Mouse (Mus musculus): Measurements from ENCODE around the gene Dohh. TPM values are rescaled to one million over a fixed set of nuclear protein-coding genes. Genes with fewer than 3 reads are reported as not detected.

Dohh gene
- polyA plus RNA-seq, 1 experiment: 114 TPM

DNA sequence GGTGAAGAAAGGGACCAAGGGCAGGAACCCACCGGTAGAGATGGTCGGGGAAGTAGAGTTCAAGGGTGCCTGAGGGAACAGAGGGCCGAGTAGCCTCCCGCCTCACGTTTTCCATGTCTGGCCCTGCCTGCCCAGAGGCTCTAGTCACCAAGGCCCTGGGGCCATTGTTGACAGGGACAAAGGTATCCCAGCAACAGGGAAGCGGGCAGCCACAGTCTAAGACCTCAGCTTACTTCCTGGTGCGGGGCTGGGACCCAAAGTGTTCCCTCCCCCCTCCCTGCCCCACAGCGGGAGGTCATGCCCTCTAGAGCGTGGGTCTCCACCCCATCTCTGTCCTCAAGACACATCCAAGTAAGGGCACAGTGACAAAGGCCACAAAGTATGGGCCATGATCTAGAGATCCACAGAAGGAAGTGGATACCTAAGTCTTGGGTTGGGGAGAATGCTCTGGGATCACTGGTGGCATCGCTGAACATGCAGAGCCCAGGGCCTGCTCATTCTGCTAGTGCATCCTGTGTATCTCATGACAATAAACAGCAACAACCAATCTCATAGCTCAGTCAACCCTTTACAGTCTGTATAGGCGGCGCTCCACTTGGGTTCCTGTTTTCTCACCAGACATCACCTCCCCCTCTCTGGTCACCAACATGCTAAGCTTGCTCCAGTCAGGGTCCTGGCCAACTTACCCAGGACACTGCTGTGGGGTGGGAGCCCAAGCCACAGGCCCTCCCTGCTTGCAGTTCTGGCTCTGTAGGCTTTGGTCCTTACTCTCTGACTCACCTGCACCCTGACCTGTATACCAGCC lies 18.4 kb upstream of the Dohh start, which contains the start of gene 4930404N11Rik:
TSS of gene 4930404N11Rik (minus strand) at position 145 of the 805 bp plus-strand sequence.
- peaks cover 81% of the 10 kb centered on the region for H3K4me1 ChIP-seq
- no peaks in the 10 kb centered on the region for H3K9me3 ChIP-seq
- peaks cover 100% of the 10 kb centered on the region for H3K36me3 ChIP-seq (replicated peaks; ENCODE audit: low read length)
- peak within 1 kb of the TSS; percentile 4 for H3K4me3 ChIP-seq (replicated peaks)
- H3K27me3 ChIP-seq (replicated peaks): no peaks in the 10 kb centered on the region
- TF ChIP-seq FLI1 (IDR thresholded peaks at IDR 0.05; ENCODE audit: low read length) (no peak), GATA1 (IDR thresholded peaks at IDR 0.05; ENCODE audit: borderline replicate concordance, low read length) (no peak)

DNA sequence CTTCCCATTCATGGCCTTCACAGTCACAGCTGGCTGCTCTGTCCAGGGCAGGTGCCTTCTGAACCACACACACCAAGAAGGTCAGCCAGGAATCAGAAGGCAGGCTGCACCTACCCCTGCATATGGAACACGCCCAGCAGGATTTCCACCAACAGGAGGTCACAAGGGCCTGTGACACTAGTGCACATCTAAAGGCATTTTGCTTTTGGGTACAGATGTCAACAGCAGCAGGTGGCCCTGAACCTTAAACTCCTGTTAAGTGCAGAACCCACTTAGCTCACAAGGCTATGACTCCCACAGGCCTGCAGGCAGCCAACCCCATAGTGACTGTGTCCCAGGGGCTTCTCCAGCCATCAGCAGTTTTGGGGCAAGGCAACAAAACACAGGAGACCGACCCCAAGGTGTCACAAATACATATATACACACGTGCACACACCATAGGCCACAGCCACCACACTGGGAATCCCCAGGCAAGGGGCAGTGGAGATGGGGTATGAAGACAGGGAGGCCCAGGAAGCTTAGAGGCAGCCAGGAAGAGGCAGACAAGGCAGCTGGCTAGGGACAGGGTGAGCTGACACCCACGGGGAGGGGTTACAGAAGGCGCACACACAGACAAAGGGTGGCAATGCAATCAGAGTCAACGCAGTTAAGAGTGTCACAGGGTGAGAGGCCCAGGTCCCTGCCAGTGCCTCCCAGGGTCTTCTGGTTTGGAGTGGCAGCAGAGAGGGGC lies 17.6 kb upstream of the Dohh start:
- Histone ChIP-seq H3K9me3 (no peaks in the 10 kb centered on the region), H3K36me3 (replicated peaks; ENCODE audit: low read length) (peaks cover 100% of the 10 kb centered on the region), H3K4me1 (peaks cover 74% of the 10 kb centered on the region), H3K27me3 (replicated peaks) (no peaks in the 10 kb centered on the region), H3K4me3 (replicated peaks) (peak overlapping the region; percentile 38)
- TF ChIP-seq GATA1 (IDR thresholded peaks at IDR 0.05; ENCODE audit: borderline replicate concordance, low read length) (no peak), FLI1 (IDR thresholded peaks at IDR 0.05; ENCODE audit: low read length) (no peak)

DNA sequence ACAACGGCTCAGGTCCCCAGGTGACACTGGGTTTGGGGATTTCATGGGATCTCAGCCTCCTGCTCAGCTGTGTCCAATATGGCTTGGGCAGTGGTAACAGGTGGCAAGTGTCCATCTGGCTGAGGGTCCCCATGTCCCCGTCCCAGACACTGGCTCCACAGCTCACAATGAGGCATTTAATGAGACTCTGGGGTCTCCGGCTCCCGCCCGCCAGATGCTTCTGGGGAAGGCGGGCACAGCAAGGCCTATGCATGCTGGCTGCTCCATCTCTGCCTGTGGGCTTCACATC lies 17.1 kb upstream of the Dohh start:
- TF ChIP-seq GATA1 (IDR thresholded peaks at IDR 0.05; ENCODE audit: borderline replicate concordance, low read length) (no peak), FLI1 (IDR thresholded peaks at IDR 0.05; ENCODE audit: low read length) (no peak)
- H3K27me3 ChIP-seq (replicated peaks): no peaks in the 10 kb centered on the region
- H3K36me3 ChIP-seq (replicated peaks; ENCODE audit: low read length): peaks cover 100% of the 10 kb centered on the region
- H3K4me3 ChIP-seq (replicated peaks): no peak overlapping the region
- no peaks in the 10 kb centered on the region for H3K9me3 ChIP-seq
- peaks cover 73% of the 10 kb centered on the region for H3K4me1 ChIP-seq

DNA sequence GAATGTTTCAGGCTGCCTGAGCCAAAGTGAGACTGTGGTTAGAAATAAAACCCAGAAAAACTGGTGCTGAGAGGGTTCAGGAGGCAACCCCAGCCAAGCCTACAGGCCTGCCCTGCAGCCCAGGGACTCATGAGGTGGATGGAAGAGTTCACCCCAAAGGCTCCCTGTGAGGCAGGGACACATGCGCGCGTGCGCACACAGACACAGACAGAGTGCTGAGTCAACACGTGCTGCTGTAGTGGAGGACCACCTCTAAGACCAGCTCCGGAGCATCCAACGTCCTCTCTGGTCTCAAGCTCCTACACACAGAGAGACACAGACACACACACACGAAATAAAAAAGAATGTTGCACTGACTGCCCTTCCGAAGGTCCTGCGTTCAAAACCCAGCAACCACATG lies 8.9 kb upstream of the Dohh start:
- Histone ChIP-seq H3K9me3 (no peaks in the 10 kb centered on the region), H3K27me3 (replicated peaks) (no peaks in the 10 kb centered on the region), H3K4me3 (replicated peaks) (peak overlapping the region; percentile 42), H3K36me3 (replicated peaks; ENCODE audit: low read length) (peaks cover 64% of the 10 kb centered on the region), H3K4me1 (peaks cover 73% of the 10 kb centered on the region)
- TF ChIP-seq FLI1 (IDR thresholded peaks at IDR 0.05; ENCODE audit: low read length) (no peak), GATA1 (IDR thresholded peaks at IDR 0.05; ENCODE audit: borderline replicate concordance, low read length) (no peak)

DNA sequence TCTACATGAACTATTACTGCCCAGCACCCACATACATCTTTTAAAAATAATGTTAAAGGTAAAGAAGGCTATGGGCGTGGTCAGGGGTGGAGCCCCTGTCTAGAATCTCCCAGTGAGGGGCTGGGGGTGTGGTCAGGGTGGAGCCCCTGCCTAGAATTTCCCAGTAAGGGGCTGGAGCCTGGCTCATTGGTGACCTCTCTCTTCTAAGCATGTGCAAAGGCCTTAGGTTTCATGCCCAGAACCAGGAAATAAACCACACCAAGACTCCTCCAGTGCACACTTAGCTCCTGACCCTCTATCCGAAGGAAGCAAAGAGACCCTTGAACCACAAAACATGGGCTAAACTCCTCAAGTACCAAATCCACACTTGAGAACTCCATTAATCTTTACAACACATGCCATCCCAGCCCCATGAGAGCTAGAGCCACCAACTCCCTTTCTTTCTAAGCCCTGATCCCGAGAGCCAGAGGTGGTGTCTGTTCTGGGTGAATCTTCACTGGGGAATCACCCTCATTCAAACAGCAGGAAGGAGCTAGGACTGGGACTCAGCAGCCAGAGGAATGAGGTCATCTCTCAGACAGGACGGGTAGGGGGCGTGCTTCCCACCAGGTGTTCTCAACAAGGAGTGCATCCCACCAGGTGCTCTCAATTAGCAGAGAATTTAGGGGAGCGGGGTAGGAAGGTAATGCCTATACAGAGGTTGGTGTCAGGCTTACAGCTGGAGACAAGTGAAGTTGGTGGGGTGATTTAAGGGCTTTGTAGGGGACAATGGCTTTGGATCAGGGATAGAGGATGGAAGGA lies 7.5 kb upstream of the Dohh start:
- H3K36me3 ChIP-seq (replicated peaks; ENCODE audit: low read length): peaks cover 50% of the 10 kb centered on the region
- TF ChIP-seq FLI1 (IDR thresholded peaks at IDR 0.05; ENCODE audit: low read length) (no peak), GATA1 (IDR thresholded peaks at IDR 0.05; ENCODE audit: borderline replicate concordance, low read length) (no peak)

DNA sequence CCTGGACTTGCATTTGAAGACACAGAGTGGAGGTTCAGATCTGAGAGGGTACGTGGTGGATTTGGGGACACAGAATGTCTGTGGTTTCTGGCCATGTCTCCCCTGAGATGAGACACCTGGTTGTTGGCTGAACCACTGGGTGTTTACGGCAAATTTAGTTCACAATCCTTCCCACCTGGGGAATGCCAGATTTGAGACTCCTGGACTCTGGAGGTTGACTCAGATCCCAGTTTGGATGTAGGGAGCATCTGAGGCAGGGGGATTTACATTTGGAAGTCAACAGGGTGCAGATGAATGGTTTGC lies 6.9 kb upstream of the Dohh start:
- peaks cover 87% of the 10 kb centered on the region for H3K4me1 ChIP-seq
- no peak for TF ChIP-seq GATA1 (IDR thresholded peaks at IDR 0.05; ENCODE audit: borderline replicate concordance, low read length)
- TF ChIP-seq FLI1 (IDR thresholded peaks at IDR 0.05; ENCODE audit: low read length): no peak
- no peaks in the 10 kb centered on the region for H3K9me3 ChIP-seq
- H3K27me3 ChIP-seq (replicated peaks): no peaks in the 10 kb centered on the region
- peak overlapping the region; percentile 95 for H3K4me3 ChIP-seq (replicated peaks)
- H3K36me3 ChIP-seq (replicated peaks; ENCODE audit: low read length): peaks cover 44% of the 10 kb centered on the region

More for the DNA sequence above, 7.5 kb upstream of the Dohh start:
- H3K27me3 ChIP-seq (replicated peaks): no peaks in the 10 kb centered on the region
- no peaks in the 10 kb centered on the region for H3K9me3 ChIP-seq
- peak overlapping the region; percentile 95 for H3K4me3 ChIP-seq (replicated peaks)
- H3K4me1 ChIP-seq: peaks cover 87% of the 10 kb centered on the region

DNA sequence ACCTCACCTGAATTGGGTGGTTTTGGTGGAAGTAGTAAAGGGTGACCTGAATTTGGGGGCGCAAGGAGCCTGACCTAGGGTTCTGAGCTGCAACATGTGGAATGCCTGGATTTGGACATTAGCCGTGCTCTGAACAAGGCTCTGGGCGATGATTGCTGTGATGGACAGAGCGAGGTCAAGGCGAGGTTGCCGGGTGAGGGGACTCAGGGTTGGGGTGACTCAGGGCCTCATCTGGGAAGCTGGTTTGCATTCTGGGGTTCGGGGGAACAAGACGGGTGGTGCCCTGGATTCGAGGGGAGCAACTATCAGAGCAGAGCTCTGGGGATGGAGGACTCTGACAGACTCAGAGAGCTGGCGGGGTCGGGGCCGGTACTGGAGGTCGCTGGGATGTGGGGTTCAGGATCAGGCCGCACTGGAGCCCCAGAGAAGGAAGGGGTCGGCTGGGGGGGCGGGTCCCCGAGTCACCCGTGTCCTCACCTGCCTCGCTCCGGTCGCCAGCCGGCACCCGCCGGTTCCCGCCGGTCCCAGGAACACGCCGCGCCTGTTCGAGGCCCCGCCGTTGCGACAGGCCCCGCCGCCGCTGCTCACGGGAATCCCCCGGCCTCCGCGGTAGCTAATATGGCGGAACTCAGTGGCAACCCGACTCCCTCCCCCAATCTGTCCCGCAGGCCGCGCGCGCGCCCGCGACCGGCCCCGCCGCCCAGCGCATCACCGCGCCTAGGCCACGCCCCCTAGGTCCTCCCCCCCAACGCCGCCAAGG lies 6.3 kb upstream of the Dohh start, which contains the start of gene Fzr1:
TSS of gene Fzr1 (minus strand) at position 724 of the 760 bp plus-strand sequence.
- TF ChIP-seq GATA1 (IDR thresholded peaks at IDR 0.05; ENCODE audit: borderline replicate concordance, low read length) (no peak), FLI1 (IDR thresholded peaks at IDR 0.05; ENCODE audit: low read length) (no peak)
- no peaks in the 10 kb centered on the region for H3K9me3 ChIP-seq
- no peaks in the 10 kb centered on the region for H3K27me3 ChIP-seq (replicated peaks)
- H3K4me3 ChIP-seq (replicated peaks): peak within 1 kb of the TSS; percentile 95
- peaks cover 87% of the 10 kb centered on the region for H3K4me1 ChIP-seq
- peaks cover 38% of the 10 kb centered on the region for H3K36me3 ChIP-seq (replicated peaks; ENCODE audit: low read length)

DNA sequence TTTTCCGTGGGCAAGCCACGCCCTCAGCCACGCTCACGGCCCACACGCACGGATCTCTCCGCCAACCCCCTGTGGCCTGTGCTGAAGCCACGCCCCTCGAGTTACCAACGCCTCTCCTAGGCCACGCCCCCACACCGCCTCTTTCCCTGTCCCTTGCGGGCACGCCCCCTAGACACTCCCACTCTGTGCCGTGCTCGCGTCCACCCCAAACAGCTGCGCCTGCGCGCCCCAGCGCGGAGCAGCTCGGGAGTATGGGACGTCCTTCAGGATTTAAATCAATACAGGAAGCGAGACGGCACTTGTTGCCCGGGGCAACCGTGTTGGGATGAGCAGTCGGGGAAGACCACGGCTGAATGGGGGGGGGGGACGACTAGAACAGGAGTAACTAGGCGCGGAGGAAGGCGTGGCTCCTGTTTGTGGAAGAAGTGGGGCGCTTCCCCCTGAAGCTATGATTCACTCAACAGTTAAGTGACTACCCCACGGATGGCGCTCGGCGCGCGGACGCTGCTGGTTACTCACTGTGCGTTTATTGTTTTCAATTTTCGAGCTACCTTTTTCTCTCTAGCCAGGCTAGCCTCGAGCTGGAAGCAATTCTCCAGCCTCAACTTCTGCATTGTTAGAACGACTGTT lies 5.6 kb upstream of the Dohh start:
- H3K9me3 ChIP-seq: no peaks in the 10 kb centered on the region
- H3K4me3 ChIP-seq (replicated peaks): peak overlapping the region; percentile 95
- H3K4me1 ChIP-seq: peaks cover 83% of the 10 kb centered on the region
- TF ChIP-seq FLI1 (IDR thresholded peaks at IDR 0.05; ENCODE audit: low read length): 0 out of 2 replicates have a peak, but pooled peaks have one; percentile 21
- no peak for TF ChIP-seq GATA1 (IDR thresholded peaks at IDR 0.05; ENCODE audit: borderline replicate concordance, low read length)
- H3K27me3 ChIP-seq (replicated peaks): no peaks in the 10 kb centered on the region
- H3K36me3 ChIP-seq (replicated peaks; ENCODE audit: low read length): peaks cover 31% of the 10 kb centered on the region

DNA sequence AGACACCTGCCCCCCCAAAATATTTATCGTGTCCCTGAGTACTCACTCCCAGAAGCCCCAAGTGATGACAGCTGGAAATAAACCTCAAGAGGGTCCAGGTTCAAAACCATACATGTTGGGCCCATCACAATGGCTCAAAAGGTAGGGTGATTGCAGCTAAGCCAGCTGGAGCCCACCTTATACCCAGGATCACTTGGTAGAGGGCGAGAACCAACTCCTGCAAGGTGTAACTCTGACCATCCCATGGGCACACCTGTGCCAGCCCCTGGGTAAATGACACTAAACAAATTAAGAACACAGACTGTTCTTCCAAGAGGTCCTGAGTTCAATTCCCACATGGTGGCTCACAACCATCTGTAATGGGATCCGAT lies 5.1 kb upstream of the Dohh start:
- no peaks in the 10 kb centered on the region for H3K9me3 ChIP-seq
- peaks cover 78% of the 10 kb centered on the region for H3K4me1 ChIP-seq
- H3K4me3 ChIP-seq (replicated peaks): peak overlapping the region; percentile 95
- H3K27me3 ChIP-seq (replicated peaks): no peaks in the 10 kb centered on the region
- peaks cover 26% of the 10 kb centered on the region for H3K36me3 ChIP-seq (replicated peaks; ENCODE audit: low read length)
- TF ChIP-seq GATA1 (IDR thresholded peaks at IDR 0.05; ENCODE audit: borderline replicate concordance, low read length): no peak
- no peak for TF ChIP-seq FLI1 (IDR thresholded peaks at IDR 0.05; ENCODE audit: low read length)

All from megakaryocyte, embryonic 14.5 days (primary cell).